Mouse (Mus musculus): Measurements from ENCODE around the gene Krt4. TPM values are rescaled to one million over a fixed set of nuclear protein-coding genes. Genes with fewer than 3 reads are reported as not detected.

Krt4 gene
- polyA plus RNA-seq, 1 experiment from 2014 or later, result not detected

Small RNAs within 50 kb of the gene (microRNA-seq; reads per million reads assigned to microRNA genes)
- gene Gm44356, result not detected

Other genes starting within 250 kb of the Krt4 start
- gene Krt6b, start 244.4 kb downstream of the Krt4 start, polyA plus RNA-seq (2014; fragmentation: Nextera tagmentation; extraction: Ambion mirVana), result not detected in 2 replicates
- gene Krt6a, start 230.4 kb downstream of the Krt4 start, polyA plus RNA-seq (2014; fragmentation: Nextera tagmentation; extraction: Ambion mirVana), result not detected in 2 replicates
- 0.34 and 0.51 TPM in 2 replicates for gene Krt5, start 211.8 kb downstream of the Krt4 start, polyA plus RNA-seq (2014; fragmentation: Nextera tagmentation; extraction: Ambion mirVana)
- gene Krt71, start 181.6 kb downstream of the Krt4 start, polyA plus RNA-seq (2014; fragmentation: Nextera tagmentation; extraction: Ambion mirVana), result not detected in 2 replicates
- not detected in 2 replicates for gene Krt72, start 138.3 kb downstream of the Krt4 start, polyA plus RNA-seq (2014; fragmentation: Nextera tagmentation; extraction: Ambion mirVana)
- gene Krt73, start 122.4 kb downstream of the Krt4 start, polyA plus RNA-seq (2014; fragmentation: Nextera tagmentation; extraction: Ambion mirVana), result 0.15 and 0.19 TPM in 2 replicates
- gene Krt2, start 106.6 kb downstream of the Krt4 start, polyA plus RNA-seq (2014; fragmentation: Nextera tagmentation; extraction: Ambion mirVana), result not detected in 2 replicates
- gene Krt1, start 73.9 kb downstream of the Krt4 start, polyA plus RNA-seq (2014; fragmentation: Nextera tagmentation; extraction: Ambion mirVana), result 1.00 and 1.4 TPM in 2 replicates
- gene Krt77, start 55.0 kb downstream of the Krt4 start, polyA plus RNA-seq (2014; fragmentation: Nextera tagmentation; extraction: Ambion mirVana), result not detected in 2 replicates
- not detected in 2 replicates for gene Krt76, start 31.8 kb downstream of the Krt4 start, polyA plus RNA-seq (2014; fragmentation: Nextera tagmentation; extraction: Ambion mirVana)
- gene Krt79, start 15.6 kb upstream of the Krt4 start, polyA plus RNA-seq (2014; fragmentation: Nextera tagmentation; extraction: Ambion mirVana), result 0.18 and 0.25 TPM in 2 replicates
- not detected in 2 replicates for gene Krt78, start 29.6 kb upstream of the Krt4 start, polyA plus RNA-seq (2014; fragmentation: Nextera tagmentation; extraction: Ambion mirVana)
- gene Krt8, start 79.7 kb upstream of the Krt4 start, polyA plus RNA-seq (2014; fragmentation: Nextera tagmentation; extraction: Ambion mirVana), result 9.2 and 10.2 TPM in 2 replicates
- gene Krt18, start 103.4 kb upstream of the Krt4 start, polyA plus RNA-seq (2014; fragmentation: Nextera tagmentation; extraction: Ambion mirVana), result 5.0 and 5.6 TPM in 2 replicates
- 106 and 107 TPM in 2 replicates for gene Eif4b, start 149.0 kb upstream of the Krt4 start, polyA plus RNA-seq (2014; fragmentation: Nextera tagmentation; extraction: Ambion mirVana)
- gene Tns2, start 175.7 kb upstream of the Krt4 start, polyA plus RNA-seq (2014; fragmentation: Nextera tagmentation; extraction: Ambion mirVana), result 7.5 TPM in 2 replicates
- gene Spryd3, start 211.5 kb upstream of the Krt4 start, polyA plus RNA-seq (2014; fragmentation: Nextera tagmentation; extraction: Ambion mirVana), result 9.8 and 10.5 TPM in 2 replicates
- gene Igfbp6, start 219.6 kb upstream of the Krt4 start, polyA plus RNA-seq (2014; fragmentation: Nextera tagmentation; extraction: Ambion mirVana), result 0.34 and 0.40 TPM in 2 replicates
- not detected in 2 replicates for gene Soat2, start 225.8 kb upstream of the Krt4 start, polyA plus RNA-seq (2014; fragmentation: Nextera tagmentation; extraction: Ambion mirVana)

Data from midbrain, embryonic 11.5 days (tissue).